In the genomic region with DNA sequence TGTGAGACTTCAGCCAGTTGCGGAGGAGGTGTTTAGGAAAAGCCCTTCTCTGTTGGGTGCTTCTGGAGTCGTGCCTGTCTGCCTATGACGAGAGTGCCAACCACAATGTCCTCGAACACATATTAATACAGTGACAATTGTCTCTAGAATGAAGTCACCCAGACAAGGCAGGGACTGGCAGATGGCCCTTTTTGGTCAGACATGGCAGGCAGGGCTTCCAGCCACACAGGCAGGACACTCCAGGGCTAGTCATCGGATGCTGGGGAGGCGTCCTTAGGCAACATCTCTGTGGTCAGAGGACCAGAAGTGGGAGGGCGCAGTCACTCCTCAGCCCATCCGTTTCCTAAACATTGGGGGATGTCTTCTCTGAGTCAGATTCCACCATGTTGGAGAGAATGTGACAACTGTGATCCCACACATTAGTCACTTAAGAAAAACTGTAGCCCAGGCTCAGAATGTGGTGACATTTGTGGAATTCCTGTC, we compare ENCODE assay signal across 16 mouse cellular contexts. TPM values are rescaled to one million over a fixed set of nuclear protein-coding genes. Genes with fewer than 3 reads are reported as not detected.
DNase-seq lines count a peak whose midpoint lies in the region; ATAC-seq and TF ChIP-seq lines count a peak whose summit lies in the region.
"Had no signal": no experiment of that assay in that cellular context is flagged by ENCODE, and none has a peak within 500 bp of the region (broad histone marks: within the 10 kb centered on the region; RNA-seq: fewer than 3 reads in every experiment).

No protein-coding gene starts in this region.

- no peak for TF ChIP-seq CTCF in Patski (IDR thresholded peaks at IDR 0.05)
- TF ChIP-seq CTCF in left cerebral cortex, adult 2 months (IDR thresholded peaks at IDR 0.05), result no peak

- POLR2A ChIA-PET in Patski (lab: Charles Lee), result interaction anchor here (0.6 kb wide), 1 partner anchor 18 kb away, joined by 4 read pairs; no protein-coding TSS in a partner anchor

- H3K4me3 ChIP-seq in left cerebral cortex, adult 2 months, result no peak overlapping the region
- H3K4me3 ChIP-seq: forebrain, embryonic 10.5 days; gastrocnemius, adult 2 months had no signal

- CTCF ChIA-PET in Patski (lab: Charles Lee), result no interaction called here

- H3K27me3 ChIP-seq in Patski, result no peaks in the 10 kb centered on the region

- intact Hi-C loops in left cerebral cortex, postnatal 10 days (cut with DNase I), result no loop called here
- intact Hi-C loops in left cerebral cortex, adult 2 months (cut with DNase I), result loop anchor here (5.0 kb wide), 2 partner anchors 98 to 153 kb away; no protein-coding TSS in a partner anchor

- ATAC-seq in Patski, result peak; percentile 35
- ATAC-seq: inflammation-experienced regulatory T-cells, adult 6 months had no signal

- peak; percentile 42 to 65 for DNase-seq in left cerebral cortex, adult 18-20 months (ENCODE audit: low spot score in 2 of 2)
- DNase-seq in left cerebral cortex, postnatal 10 days (ENCODE audit: extremely low spot score in 1 of 2, low spot score in 2 of 2), result no peak
- DNase-seq in 416B (ENCODE audit: low read depth) (peak; percentile 87), Patski (ENCODE audit: low read depth, low spot score) (no peak)
- DNase-seq in left cerebral cortex, adult 2 months (ENCODE audit: extremely low spot score in 1 of 2, low spot score in 2 of 2), result peak; percentile 16 to 45
- no peak for DNase-seq in gastrocnemius, postnatal 25 days
- no peak for DNase-seq in heart, adult 8-10 months (ENCODE audit: low spot score)
- DNase-seq in kidney, adult 11 months, result no peak
- DNase-seq: adrenal gland, postnatal 25 days; cerebellum, postnatal 36 days; gastrocnemius, adult 2 months; thymus, postnatal 36 days had no signal

- in situ Hi-C loops in Patski (cut with MboI; ENCODE audit: low pct_unique_long_range_greater_than_20kb), result loop anchor here (10.0 kb wide), 2 partner anchors 60 to 150 kb away; no protein-coding TSS in a partner anchor

- no peak overlapping the region for H3K27ac ChIP-seq in left cerebral cortex, adult 2 months
- H3K27ac ChIP-seq: forebrain, embryonic 10.5 days; gastrocnemius, adult 2 months; liver, embryonic 14.5 days had no signal

RNA-seq across cellular contexts. Expression of gene Itga11, which starts 53.0 kb away (rescaled TPM):
- 1 to 10 TPM; 2.7 to 4.1 TPM for total RNA-seq in left cerebral cortex, adult 18-20 months (2021)
- 1 to 10 TPM; 1.1 to 1.4 TPM for total RNA-seq in left cerebral cortex, postnatal 10 days (2021)
- 0.01 TPM for polyA plus RNA-seq in Patski (2021)
- 1 to 10 TPM; 3.6 to 4.0 TPM for total RNA-seq in left cerebral cortex, adult 2 months (2021)
- 1 to 10 TPM; 3.3 to 4.8 TPM for total RNA-seq in gastrocnemius, postnatal 25 days (2021)
- total RNA-seq in heart, adult 8-10 months (2022), result 1 to 10 TPM; 1.3 to 1.4 (median 1.4) TPM
- total RNA-seq: hematopoietic stem cell, adult 5-6 weeks had no signal

Comparison
In these comparisons a context has a peak if more than half of its experiments do, and no peak if none do; other contexts are left out.
1. DNase-seq: peak in left cerebral cortex, adult 18-20 months (2 of 2), 416B (single experiment) and left cerebral cortex, adult 2 months (2 of 2); none in left cerebral cortex, postnatal 10 days (0 of 2), Patski (single experiment), gastrocnemius, postnatal 25 days (single experiment), heart, adult 8-10 months (single experiment) and kidney, adult 11 months (single experiment).